Mouse (Mus musculus): ENCODE measurements around the gene H2-Eb2.

DNA sequence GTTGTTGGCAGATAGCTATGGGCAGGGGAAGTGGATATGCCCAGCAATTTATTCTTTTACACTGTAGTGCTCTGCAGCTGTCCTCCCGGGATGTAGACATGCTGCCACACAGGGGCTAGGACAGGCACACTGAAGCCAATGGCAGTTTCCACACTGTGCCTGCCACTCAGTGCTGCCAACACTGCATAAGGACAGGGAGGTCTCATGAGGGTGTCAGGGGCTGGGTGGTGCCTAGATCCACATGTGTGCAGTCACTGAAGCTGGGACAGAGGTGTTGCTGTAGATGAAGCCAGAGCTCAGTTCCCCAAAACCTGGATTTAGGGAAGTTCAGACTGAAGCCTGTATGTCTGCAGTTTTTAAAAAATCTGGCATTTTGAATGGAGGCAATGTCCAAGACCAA, 13.3 kb upstream of the H2-Eb2 start:
- TF ChIP-seq CTCF (IDR thresholded peaks at IDR 0.05; ENCODE audit: low read depth): no peak
- TF ChIP-seq EP300 (IDR thresholded peaks at IDR 0.05; ENCODE audit: low read depth): no peak
